Mouse (Mus musculus): ENCODE data around the gene Slc27a4.

DNA sequence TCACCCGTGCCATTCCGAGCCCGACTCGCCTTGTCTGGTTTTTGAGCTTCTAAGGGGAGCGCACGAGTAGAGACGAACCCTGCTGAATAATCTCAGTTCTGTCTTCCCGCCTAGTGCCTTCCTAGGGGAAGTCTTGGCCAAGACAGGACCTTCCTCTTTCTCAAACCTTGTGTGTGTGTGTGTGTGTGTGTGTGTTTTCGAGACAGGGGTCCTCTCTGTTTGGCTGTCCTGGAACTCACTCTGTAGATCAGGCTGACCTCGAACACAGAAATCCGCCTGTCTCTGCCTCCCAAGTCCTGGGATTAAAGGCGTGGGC is 25.2 kb downstream of the Slc27a4 start:
- TF ChIP-seq CTCF (IDR thresholded peaks at IDR 0.05) (no peak), EP300 (IDR thresholded peaks at IDR 0.05) (no peak)
